Mouse (Mus musculus) myocyte (in vitro differentiated cells): ENCODE measurements around the gene Akap13.

ENCODE experiments used
- E2F4 ChIP-seq: IDR thresholded peaks from one replicate; pipeline ENCODE4 v1.6.1; 2011; ENCODE audit warnings: mild to moderate bottlenecking, control low read depth, moderate library complexity; ENCODE audit not compliant: insufficient read depth
- MAX ChIP-seq: IDR thresholded peaks from one replicate; pipeline ENCODE4 v1.6.1; 2011; ENCODE audit warnings: low read depth, mild to moderate bottlenecking, control low read depth
- MYOG ChIP-seq, 3 experiments: IDR thresholded peaks; one replicate each; pipeline ENCODE4 v1.6.1; 2011; ENCODE audit warnings: control low read depth in 2 of 3, low read depth in 2 of 3, mild to moderate bottlenecking in 2 of 3; ENCODE audit not compliant: insufficient read length in 2 of 3, control insufficient read depth in 1 of 3, insufficient read depth in 1 of 3
- POLR2A ChIP-seq: IDR thresholded peaks from one replicate; pipeline ENCODE4 v1.6.1; 2011; ENCODE audit warnings: low read depth, mild to moderate bottlenecking, control low read depth, moderate library complexity; ENCODE audit not compliant: insufficient read length
- POLR2AphosphoS2 ChIP-seq: IDR thresholded peaks from one replicate; pipeline ENCODE4 v1.6.1; 2011; ENCODE audit warnings: low read depth, control low read depth; ENCODE audit not compliant: insufficient read length
- REST ChIP-seq: IDR thresholded peaks from one replicate; pipeline ENCODE4 v1.6.1; 2011; ENCODE audit warnings: mild to moderate bottlenecking, control low read depth, moderate library complexity; ENCODE audit not compliant: insufficient read depth, insufficient read length
- TCF12 ChIP-seq: IDR thresholded peaks from one replicate; pipeline ENCODE4 v1.6.1; 2011; ENCODE audit warnings: mild to moderate bottlenecking, control low read depth; ENCODE audit not compliant: poor library complexity, insufficient read depth, severe bottlenecking
- USF1 ChIP-seq: IDR thresholded peaks from one replicate; pipeline ENCODE4 v1.6.1; 2011; ENCODE audit warnings: low read depth, mild to moderate bottlenecking, control low read depth, moderate library complexity

- TF ChIP-seq TCF12 (no peak), E2F4 (no peak), POLR2A (no peak), MAX (no peak), POLR2AphosphoS2 (no peak), USF1 (no peak), REST (no peak), MYOG (IDR thresholded peaks at IDR 0.05; ENCODE audit: control insufficient read depth in 1 of 3, insufficient read depth in 1 of 3, insufficient read length in 2 of 3, low read depth in 2 of 3) (no peak)
These were observed 339.8 kb downstream of the Akap13 start for GRCm38 (mm10) chr7:75795106-75795505.
